Mouse (Mus musculus) layer of hippocampus, adult 8-10 months (tissue): ENCODE measurements around the gene Cep41. TPM values are rescaled to one million over a fixed set of nuclear protein-coding genes. Genes with fewer than 3 reads are reported as not detected.

Source experiments
- DNase-seq, 2 experiments: peaks; one replicate each; pipeline ENCODE4 v3.0.0; 2022; ENCODE audit warnings: low spot score in 2 of 2
- total RNA-seq, 4 experiments: library from RNA; stranded (reverse); gene quantifications; 2 replicates each; pipeline ENCODE4 v1.2.4; 2022

Cep41 gene
- total RNA-seq, 4 experiments from 2014 or later, result 5.2 to 8.1 (median 6.7) TPM

DNA sequence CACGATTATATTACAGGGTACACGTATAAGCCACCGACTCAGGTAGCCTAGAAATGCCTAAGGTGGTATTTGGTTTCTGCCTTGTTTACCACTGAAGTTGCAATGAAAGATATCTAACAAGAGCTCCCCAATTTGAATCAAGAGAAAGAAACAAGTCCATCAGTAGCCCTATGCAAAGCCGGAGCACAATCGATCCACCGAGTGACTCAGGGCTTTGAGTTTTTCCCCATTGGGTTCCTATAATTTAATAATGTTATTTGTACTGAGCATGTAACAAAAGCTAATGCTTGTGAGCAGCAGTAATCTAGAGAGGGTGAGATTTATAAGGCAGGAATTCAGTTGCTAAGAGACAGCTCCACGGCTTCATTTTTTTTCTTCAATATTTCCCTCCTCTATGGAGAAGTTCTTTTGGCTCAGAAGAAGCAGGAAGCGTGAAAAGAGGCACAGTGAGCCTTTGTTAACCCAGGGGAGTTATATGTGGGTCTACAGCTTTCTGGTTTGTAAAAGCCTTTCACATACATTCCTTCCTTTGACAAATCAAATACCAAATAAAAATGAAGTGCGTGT lies 18.8 kb downstream of the Cep41 start:
- DNase-seq, result no peak

- DNase-seq, result no peak
Measured at GRCm38 (mm10) chr6:30673764-30674561, 19.6 kb downstream of the Cep41 start.

DNA sequence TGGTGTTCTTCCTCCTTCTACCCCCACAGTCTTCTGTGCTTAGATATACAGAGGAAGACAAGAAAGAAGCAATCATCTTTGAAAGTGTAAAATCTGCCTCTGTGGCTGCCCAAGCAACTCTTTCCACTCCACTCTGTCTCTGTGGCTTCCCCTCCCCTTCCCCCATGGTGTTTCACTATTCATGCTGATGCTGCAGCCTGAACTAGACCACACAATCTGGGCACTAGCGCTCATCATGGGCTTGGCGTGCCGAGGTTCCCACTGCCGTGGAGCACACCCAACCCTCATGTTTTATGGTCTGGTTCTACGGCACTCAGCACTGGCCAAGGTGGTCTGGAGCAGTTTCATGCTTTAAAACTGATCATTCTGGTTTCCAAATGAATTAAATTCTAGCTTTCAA lies 21.9 kb downstream of the Cep41 start:
- DNase-seq, result no peak

DNA sequence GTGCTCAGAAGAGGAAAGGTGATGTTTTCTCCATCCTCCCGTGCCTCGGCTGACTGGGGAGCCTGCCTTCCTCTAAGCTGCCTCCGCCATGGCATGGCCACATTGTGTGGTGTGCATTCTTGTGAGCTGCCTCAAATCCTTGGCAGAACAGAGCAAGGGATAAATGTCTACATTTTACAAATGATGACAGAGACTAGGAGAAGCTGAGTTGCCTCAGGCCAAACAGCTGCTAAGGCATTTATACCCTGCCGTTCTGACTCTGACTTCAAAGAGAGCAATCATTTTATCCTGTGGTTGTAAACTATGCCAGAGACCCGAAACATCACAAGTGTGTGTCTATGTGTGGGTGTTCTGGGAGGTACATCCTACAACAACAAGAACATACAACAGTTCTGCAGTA lies 26.0 kb downstream of the Cep41 start:
- DNase-seq, result no peak

DNA sequence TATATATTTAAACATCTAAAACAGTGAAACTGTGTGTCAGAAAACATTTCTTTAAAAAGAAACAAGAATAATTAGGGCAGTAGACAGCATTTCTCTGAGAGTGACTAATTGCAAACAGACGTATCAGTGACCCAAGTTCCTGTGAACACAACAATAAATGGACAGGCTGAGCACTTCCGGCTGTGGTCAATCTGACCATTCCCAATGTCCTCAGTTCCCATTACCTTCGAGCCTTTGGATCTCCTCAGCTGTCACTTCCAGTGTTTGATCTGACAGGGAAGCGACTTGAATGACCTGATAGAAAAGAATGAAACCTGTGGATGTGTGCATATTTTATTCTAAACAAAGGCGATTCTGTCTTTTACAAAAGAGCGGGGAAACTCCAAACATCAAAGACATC lies 27.5 kb downstream of the Cep41 start:
- DNase-seq, result no peak

GRCm38 (mm10) chr6:30665296-30665695 lies 28.3 kb downstream of the Cep41 start:
- no peak for DNase-seq

- DNase-seq, result peak in 1 of 2 experiments; percentile 24
Measured at GRCm38 (mm10) chr6:30664776-30665175, 28.8 kb downstream of the Cep41 start.

DNA sequence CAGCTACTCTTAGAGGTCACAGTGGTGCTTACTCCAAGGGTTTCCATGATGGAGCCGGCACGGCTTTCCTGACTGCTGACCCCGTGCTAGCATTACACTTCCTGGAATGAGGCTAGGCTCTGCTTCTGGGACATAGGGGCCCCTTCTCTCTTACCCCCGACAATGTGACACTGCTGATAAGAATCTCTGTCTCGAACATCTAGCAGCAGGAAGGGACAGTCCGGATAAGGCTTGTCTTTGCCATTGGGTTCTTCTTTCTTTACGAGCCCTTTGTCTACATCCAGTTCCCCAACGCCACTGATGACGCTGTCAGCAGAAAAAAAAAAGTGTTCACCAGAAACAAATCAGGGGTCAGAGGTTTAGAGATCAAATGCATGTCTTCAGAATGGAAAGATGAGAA lies 34.9 kb downstream of the Cep41 start:
- no peak for DNase-seq

DNA sequence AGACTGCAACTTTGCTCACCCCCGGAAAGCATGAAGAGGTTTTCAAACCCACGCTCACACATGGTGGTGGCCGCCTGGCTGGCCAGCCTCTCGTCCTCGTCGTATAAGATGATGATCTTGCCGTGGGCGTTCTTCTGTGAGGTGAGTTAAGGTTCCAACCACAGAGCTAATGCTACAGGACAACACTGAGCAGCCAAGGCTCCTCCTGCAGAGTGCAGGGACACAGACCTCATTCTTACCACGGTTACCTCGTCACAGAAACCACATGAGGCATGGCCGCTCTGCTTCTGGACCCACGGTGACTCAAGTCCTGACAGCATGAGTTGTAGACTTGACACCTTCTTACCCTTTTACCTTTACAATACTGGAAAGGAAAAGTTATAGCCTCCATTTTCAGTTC lies 36.3 kb downstream of the Cep41 start:
- DNase-seq, result no peak

DNA sequence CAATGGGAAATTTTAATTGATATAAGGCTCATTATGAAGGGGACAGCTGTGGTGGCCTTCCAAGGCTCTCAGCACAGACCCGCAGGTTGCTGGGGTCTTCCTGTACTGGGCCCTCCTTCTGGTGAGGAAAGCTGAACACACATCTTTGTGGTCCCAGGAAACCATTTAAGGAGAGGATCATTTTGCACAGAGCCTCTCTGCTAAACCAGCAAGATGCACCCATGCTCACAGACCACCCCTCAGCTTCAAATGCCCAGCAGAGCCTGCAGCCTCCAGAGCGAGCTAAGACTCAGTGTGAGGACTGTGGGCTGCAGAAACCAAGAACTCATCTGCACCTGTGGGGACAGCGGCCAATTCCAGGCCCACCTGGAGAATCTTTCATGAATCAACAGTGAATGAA lies 38.6 kb downstream of the Cep41 start:
- no peak for DNase-seq

DNA sequence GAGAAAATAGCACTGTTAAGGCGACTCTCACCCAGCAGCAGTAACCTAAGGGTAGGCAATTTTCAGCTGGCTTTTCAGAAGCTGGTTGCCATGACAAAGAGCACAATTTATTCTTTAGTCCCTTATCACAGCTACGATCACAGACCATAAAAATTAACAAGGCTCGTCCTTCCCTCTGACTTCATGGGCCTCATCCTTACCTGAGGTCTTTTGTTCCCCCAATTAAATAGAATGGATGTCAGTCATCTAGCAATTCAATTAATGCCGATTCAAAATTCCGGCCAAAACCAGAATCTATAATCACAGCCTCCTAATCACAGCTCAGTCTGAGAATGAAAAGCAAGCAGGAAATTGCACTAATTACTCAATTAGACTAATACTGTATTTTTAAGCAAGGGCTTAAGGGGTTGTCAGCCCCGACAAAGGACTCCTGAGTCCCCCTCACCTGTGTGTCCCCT lies 39.1 kb downstream of the Cep41 start:
- no peak for DNase-seq

GRCm38 (mm10) chr6:30653518-30653917 lies 40.0 kb downstream of the Cep41 start:
- no peak for DNase-seq

GRCm38 (mm10) chr6:30652425-30653188 lies 40.9 kb downstream of the Cep41 start:
- no peak for DNase-seq

DNA sequence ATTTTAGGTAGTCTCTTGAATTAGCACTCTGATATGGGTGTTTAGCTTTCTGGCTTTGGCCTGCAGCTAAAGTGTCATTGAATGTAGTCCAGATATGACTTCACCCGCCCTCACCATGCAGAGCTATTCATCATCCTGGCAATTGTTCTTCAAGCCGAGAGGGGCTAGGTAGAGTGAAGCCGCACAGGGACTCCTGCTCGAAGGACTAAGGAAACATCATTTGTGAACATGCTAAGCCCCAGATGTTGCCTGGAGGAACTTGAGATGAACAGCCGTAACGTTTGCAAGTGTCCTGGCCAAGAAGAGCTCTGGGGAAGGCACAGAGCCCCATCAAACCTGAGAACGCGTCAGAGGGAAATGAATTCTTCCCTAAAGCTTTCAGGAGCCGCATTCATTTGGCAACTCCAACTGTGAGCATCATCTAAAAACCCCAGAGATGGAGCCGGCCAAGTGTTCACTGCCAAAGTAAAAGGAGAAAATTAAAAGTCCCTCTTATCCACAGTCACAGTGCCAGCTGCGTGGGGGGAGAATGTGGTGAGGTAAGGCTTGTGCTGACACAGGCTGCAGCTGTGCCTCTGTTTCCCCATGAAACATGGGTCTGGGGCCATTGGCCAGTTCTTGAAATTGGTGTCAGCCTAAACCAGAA lies 43.8 kb downstream of the Cep41 start:
- peak; percentile 33 to 45 for DNase-seq

- no peak for DNase-seq
Measured at GRCm38 (mm10) chr6:30645379-30645778, 48.2 kb downstream of the Cep41 start.

GRCm38 (mm10) chr6:30644462-30644861 lies 49.1 kb downstream of the Cep41 start:
- no peak for DNase-seq

DNA sequence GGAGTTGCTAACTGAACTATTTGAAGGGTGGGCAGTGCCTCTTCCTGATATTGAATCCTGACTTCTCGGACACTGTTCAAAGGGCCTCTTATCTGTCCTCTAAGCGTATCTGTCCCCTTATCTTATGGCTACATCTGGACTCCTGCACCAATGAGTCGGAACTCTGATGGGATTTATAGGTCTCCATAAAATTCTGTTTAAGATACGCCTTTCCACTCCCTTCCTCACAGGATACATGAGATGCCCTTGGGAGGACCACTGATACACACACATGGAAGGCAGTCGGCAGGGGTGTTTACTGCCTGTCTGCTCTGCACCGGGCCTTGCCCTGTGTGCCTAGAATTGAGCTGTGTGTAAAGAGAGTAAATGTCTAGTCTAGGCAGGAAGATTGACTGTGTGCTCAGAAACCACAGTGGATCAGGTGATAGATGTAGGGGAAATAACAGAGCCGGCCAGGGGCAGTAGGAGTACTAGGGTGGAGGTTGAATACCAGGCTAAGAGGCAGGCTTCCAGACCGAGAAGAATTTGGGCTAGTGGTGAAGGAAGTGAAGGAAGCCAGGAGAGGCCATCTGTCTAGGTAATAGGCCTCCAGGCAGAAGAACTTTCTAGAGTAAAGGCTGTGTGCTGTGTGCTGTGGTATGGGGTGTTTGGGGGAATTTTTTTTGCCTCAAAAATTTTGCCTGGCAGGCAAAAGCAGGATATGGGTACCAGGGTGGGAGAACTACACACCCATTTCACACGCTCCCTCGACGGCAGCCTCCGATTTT lies 49.7 kb downstream of the Cep41 start:
- no peak for DNase-seq

- DNase-seq, result no peak
Measured at GRCm38 (mm10) chr6:30638674-30639268, 54.8 kb downstream of the Cep41 start, which contains the start of gene Cpa1. Gene Cpa1, plus strand, starts transcription at chr6:30639218.

DNA sequence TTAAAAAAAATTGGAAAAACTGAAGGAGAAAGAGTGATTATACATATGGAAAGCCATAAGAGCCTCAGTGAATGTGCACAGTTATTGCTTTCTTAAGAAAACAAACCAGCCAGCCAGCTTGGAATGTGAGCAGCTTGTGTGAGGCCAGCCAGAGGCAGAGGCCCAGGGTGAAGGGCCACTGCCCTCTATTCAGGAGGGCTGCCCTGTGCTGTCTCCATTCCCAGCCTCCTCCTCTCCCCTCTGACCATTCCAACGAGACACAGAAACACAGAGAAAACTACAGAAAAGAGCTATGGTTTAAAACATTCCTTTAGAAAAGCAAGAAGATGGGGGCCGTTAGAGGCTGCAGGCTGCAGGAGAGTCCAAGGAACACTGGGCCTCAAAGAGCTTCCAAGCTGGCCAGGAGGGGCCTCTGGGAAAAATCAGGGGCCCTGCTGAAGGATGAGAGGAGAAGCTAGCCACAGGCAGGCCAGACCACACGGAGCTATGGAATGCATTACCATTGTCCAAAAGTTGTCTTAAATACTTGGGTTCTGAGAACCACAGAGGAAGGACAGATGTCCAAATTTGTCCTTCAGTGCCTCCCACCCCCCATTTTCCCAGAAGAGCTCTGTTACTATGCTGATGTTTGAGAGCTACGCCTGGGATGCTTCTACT lies 57.2 kb downstream of the Cep41 start:
- no peak for DNase-seq

GRCm38 (mm10) chr6:30635361-30635862 lies 58.1 kb downstream of the Cep41 start:
- DNase-seq, result no peak
